Mouse (Mus musculus) midbrain, embryonic 14.5 days (tissue): ENCODE measurements at regions not wholly inside any gene's neighbourhood (a gene's known extent, or its start where the extent isn't known, plus 50 kb on each side); places are given as distances from the start of the nearest gene placed in this dataset.

Experiments used
- ATAC-seq: fragments of 200-750 bp; cut with Nextera tagmentation; 2 replicates; pipeline ENCODE4 v1.8.0; 2017; ENCODE audit warnings: moderate number of reproducible peaks, moderate library complexity; ENCODE audit not compliant: low FRiP score, low TSS enrichment
- DNase-seq: peaks from one replicate; pipeline ENCODE4 v3.0.0-alpha.2; 2015
- H3K27ac ChIP-seq: fragments of 300-500 bp; sonication (generic); replicated peaks from 2 replicates; pipeline ENCODE4 v1.5.1; 2014; ENCODE audit warnings: mild to moderate bottlenecking, low read depth, low read length, moderate library complexity
- H3K27me3 ChIP-seq: fragments of 300-500 bp; sonication (generic); 2 replicates; pipeline ENCODE4 v1.6.1; 2014; ENCODE audit warnings: low read length, control low read depth, mixed read lengths; ENCODE audit not compliant: control insufficient read depth, insufficient read depth
- H3K36me3 ChIP-seq: fragments of 300-500 bp; sonication (generic); 2 replicates; pipeline ENCODE4 v1.6.1; 2014; ENCODE audit warnings: low read length, control low read depth; ENCODE audit not compliant: control insufficient read depth, insufficient read depth
- H3K4me1 ChIP-seq: fragments of 300-500 bp; sonication (generic); 2 replicates; pipeline ENCODE4 v1.6.1; 2014; ENCODE audit warnings: mild to moderate bottlenecking, antibody characterized with exemption, low read length, control low read depth; ENCODE audit not compliant: control insufficient read depth, insufficient read depth
- H3K4me2 ChIP-seq: fragments of 300-500 bp; sonication (generic); 2 replicates; pipeline ENCODE4 v1.6.1; 2014; ENCODE audit warnings: mild to moderate bottlenecking, low read length, moderate library complexity
- H3K4me3 ChIP-seq: fragments of 300-500 bp; sonication (generic); replicated peaks from 2 replicates; pipeline ENCODE4 v1.5.1; 2014; ENCODE audit warnings: low read depth, low read length
- H3K9ac ChIP-seq: fragments of 300-500 bp; sonication (generic); replicated peaks from 2 replicates; pipeline ENCODE4 v1.6.1; 2014; ENCODE audit warnings: mild to moderate bottlenecking, low read length, moderate library complexity
- H3K9me3 ChIP-seq: fragments of 300-500 bp; sonication (generic); 2 replicates; pipeline ENCODE4 v1.6.1; 2016; ENCODE audit warnings: low read length, control low read depth, mixed read lengths; ENCODE audit not compliant: control insufficient read depth
- WGBS: fragments of 180-500 bp; shearing (Covaris S2); extraction: QIAGEN DNeasy Blood & Tissue Kit; methylation state at CpG from one replicate; pipeline ENCODE4 v1.1.7; 2014; 5-methylcytosine and 5-hydroxymethylcytosine counted together

DNA sequence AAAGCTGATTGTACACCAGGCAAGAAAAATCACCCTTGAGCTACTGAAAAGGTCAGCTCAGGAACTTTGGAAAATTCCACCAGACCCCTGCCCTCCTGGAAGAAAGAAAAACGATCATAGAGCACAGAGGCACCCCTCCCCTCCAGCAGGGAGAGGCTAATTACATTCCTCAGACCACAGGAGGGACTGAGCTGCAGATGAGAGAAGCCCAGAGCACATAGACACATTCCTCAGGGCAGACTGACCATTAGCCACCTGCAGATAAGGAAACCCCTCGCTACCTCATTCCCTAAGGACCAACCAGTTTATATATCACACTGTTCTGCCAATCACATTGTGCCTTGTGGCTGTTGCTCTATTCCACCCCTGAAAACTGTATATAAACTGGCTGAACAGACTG, 230.3 kb downstream of the Parp8 start:
- H3K27ac ChIP-seq: no peak overlapping the region
- H3K9ac ChIP-seq: no peak overlapping the region
- 46% methylated on average over 2 of the region's 2 CpGs for WGBS
- ATAC-seq (no peak), DNase-seq (no peak)
- H3K27me3 ChIP-seq: no peaks in the 10 kb centered on the region
- H3K4me2 ChIP-seq: no peak overlapping the region
- no peaks in the 10 kb centered on the region for H3K9me3 ChIP-seq
- no peaks in the 10 kb centered on the region for H3K36me3 ChIP-seq
- H3K4me3 ChIP-seq: no peak overlapping the region
- H3K4me1 ChIP-seq: no peaks in the 10 kb centered on the region

DNA sequence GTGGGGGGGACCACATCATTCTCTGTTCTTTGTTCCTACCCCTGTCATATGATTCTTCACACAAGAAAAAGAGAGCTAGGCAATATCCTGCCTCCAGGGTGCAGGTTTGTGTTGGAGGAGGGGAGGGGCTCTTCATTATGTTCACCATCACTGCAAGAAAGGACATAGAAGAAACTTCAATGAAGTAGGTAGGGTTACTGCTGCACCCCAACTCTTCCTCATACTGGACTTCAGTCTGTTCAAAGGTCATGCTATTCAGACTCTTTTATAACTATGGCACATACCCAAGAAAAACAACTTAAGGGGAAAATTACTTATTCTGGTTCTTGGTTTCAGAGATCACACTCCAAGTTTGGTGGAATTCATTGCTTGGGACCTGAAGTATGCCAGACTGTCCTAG, 243.7 kb downstream of the Parp8 start:
- DNase-seq: no peak
- H3K27me3 ChIP-seq: no peaks in the 10 kb centered on the region
- H3K9me3 ChIP-seq: no peaks in the 10 kb centered on the region
- H3K36me3 ChIP-seq: no peaks in the 10 kb centered on the region
- no peak for ATAC-seq
- H3K4me2 ChIP-seq: no peak overlapping the region
- no peak overlapping the region for H3K27ac ChIP-seq
- H3K4me1 ChIP-seq: no peaks in the 10 kb centered on the region
- H3K4me3 ChIP-seq: no peak overlapping the region
- no peak overlapping the region for H3K9ac ChIP-seq

DNA sequence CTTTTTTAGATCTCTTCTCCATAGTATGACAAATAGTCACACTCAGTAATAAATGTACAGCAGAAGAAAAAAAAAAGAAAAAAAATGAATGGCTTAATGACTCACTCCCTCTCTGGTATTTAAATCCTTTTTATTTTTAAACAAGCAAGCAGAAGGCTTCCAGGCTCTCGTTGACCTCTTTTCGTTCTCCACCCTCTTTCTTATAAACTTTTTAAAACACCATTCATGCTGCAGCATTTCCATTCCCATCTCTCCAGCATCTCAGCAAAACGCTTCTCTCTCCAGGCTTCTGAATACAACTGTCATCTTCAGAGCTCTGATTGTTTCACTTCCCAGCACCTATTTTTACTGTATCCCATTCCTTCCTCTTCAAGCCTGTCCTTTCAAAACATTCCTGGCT, 259.8 kb downstream of the Parp8 start:
- ATAC-seq (no peak), DNase-seq (no peak)
- Histone ChIP-seq H3K27me3 (no peaks in the 10 kb centered on the region), H3K36me3 (no peaks in the 10 kb centered on the region), H3K9me3 (no peaks in the 10 kb centered on the region), H3K9ac (no peak overlapping the region), H3K27ac (no peak overlapping the region), H3K4me2 (no peak overlapping the region), H3K4me3 (no peak overlapping the region), H3K4me1 (no peaks in the 10 kb centered on the region)
- 93% methylated on average over 3 of the region's 3 CpGs for WGBS

DNA sequence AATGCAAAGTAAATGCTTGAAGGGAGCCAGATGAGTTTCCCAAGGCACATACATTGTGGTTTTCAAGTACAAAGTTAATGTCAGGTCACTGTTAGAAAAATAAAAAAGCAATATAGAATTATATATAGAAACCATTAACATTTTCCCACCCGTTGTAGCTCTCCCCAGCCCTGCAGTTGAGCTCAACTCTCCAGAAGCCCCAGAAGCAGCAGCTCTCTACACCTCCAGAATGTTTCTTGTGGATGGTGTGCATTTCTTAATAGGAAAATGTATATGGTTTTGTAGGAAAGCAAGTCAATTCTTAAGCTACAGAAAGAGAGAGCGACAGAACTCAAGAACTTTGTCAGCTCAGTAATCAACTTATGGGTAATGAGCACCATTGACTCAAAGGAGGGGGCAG, 265.4 kb downstream of the Parp8 start:
- WGBS: 92% methylated on average over 2 of the region's 2 CpGs
- DNase-seq (no peak), ATAC-seq (no peak)
- Histone ChIP-seq H3K4me2 (no peak overlapping the region), H3K9ac (no peak overlapping the region), H3K4me3 (no peak overlapping the region), H3K27me3 (no peaks in the 10 kb centered on the region), H3K9me3 (no peaks in the 10 kb centered on the region), H3K36me3 (no peaks in the 10 kb centered on the region), H3K4me1 (no peaks in the 10 kb centered on the region), H3K27ac (no peak overlapping the region)

DNA sequence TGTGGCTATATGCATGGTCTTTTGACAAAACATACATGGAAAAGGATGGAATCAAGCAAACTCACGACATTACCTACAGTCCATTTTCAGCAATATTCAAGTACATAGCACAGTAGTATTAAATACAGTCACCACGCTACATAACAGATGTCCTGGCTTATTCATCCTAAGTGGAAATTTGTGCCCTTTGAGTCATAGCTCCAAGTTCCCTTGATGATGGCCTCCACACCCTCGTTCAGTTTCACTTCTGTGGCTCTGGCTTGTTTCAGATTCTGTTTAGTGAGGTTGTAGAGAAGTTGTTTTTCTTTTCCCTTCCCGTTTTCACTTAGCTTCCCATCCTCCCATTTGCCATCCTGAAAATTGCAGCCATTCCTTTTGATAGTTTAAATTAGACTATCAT, 284.5 kb downstream of the Parp8 start:
- H3K36me3 ChIP-seq: no peaks in the 10 kb centered on the region
- no peak for DNase-seq
- ATAC-seq: no peak
- no peaks in the 10 kb centered on the region for H3K9me3 ChIP-seq
- no peak overlapping the region for H3K4me2 ChIP-seq
- no peaks in the 10 kb centered on the region for H3K4me1 ChIP-seq
- 83% methylated on average over 4 of the region's 4 CpGs for WGBS
- H3K27me3 ChIP-seq: no peaks in the 10 kb centered on the region
- no peak overlapping the region for H3K27ac ChIP-seq
- H3K9ac ChIP-seq: no peak overlapping the region
- no peak overlapping the region for H3K4me3 ChIP-seq

DNA sequence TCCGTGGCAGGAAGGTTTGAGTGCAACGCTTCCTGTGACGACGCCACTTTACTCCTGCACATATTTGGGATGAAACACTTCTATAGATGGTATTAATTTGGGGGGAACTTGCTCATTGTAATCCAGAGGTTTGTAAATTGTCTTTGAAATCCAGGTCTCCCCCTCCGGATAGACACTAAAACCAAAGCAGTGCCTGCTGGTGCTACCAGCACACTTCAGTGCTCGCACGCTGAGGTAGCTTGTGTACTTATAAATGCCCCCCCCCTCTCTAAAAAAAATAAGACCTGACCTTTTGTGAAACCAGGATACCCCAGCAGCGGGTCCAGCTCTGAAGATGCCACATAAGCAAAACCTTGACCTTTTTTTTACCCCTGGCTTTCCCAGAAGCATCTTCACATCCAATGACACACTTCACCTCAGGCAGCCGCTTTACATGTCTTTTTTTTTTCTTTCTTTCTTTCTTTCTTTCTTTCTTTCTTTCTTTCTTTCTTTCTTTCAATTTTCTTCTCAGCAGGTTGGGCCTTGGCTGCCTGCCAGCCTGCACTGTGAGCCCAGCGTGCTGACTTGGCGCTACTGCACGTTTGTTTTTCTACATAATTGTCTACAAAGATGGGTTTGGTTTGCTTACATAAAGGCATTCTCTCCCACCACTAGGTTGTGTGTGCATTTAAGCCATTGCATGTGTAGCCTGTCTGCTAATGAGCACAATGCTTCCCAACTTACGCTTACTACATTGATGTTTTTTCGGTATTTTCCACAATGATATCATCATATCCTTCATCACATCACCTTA, 301.8 kb downstream of the Parp8 start:
- Histone ChIP-seq H3K9me3 (no peaks in the 10 kb centered on the region), H3K27ac (no peak overlapping the region), H3K27me3 (no peaks in the 10 kb centered on the region), H3K4me2 (no peak overlapping the region), H3K4me1 (no peaks in the 10 kb centered on the region), H3K36me3 (no peaks in the 10 kb centered on the region), H3K9ac (no peak overlapping the region), H3K4me3 (no peak overlapping the region)
- DNase-seq (peak; percentile 60), ATAC-seq (peak; percentile 17; the same call in 1 of the 2 replicates)
- WGBS: 64% methylated on average over 14 of the region's 14 CpGs

DNA sequence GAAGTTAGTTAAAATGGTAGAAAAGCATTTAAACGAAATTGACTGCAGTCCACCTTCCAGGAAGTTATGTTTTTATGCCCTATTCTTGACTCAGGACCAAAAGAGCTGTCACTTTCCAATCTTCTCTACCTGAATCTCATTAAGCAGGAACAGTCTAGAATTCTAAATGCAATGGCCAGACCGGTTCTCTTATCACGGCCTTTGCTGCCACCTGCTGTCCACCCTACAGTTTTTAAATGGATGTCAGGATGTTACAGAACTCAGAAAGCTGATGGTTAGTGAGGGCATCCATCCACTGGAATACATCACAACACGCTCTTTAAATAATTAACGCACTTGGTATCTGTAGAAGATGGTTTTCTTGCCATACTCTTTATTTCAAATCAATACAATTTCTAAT, 310.5 kb downstream of the Parp8 start:
- H3K4me3 ChIP-seq: no peak overlapping the region
- no peak overlapping the region for H3K27ac ChIP-seq
- H3K4me2 ChIP-seq: no peak overlapping the region
- peaks cover 33% of the 10 kb centered on the region for H3K27me3 ChIP-seq
- ATAC-seq (peak; percentile 25; the same call in 1 of the 2 replicates), DNase-seq (peak; percentile 89)
- WGBS: 20% methylated on average over 5 of the region's 5 CpGs
- H3K9me3 ChIP-seq: no peaks in the 10 kb centered on the region
- H3K4me1 ChIP-seq: no peaks in the 10 kb centered on the region
- no peaks in the 10 kb centered on the region for H3K36me3 ChIP-seq
- no peak overlapping the region for H3K9ac ChIP-seq

DNA sequence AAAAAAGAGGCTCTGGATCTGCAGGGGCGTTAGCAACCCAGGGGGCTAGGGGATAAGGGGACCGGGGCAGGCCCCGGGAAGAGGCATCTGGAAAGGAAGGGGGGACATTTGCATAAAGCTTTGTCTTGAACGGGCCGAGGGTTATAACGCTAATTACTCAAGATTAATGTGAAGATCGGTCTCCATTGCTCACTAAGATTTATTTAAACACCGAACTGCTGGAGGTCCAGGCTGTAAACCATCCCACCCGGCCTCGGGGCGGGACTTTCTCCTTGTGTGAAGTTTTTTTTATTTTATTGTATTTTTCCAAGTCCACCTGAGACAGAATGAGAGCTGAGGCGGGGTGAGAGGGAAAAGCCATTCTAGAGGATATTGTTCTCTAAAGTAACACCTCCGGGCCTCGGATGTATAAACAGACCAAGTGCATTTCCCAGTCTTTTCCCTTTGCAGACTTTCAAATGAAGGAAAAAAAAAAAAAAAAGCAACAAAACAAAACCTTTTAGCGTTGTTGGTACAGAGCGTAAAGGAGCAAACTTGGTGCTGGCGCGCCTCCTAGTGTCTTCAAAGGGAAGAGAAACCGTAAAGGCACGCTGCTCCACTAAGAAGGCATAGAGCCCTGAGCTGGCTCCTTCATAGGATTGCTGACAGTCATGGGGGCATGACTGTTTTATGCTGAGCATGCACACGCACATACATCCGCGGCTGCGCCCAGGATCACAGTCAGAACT, 313.3 kb downstream of the Parp8 start:
- H3K27me3 ChIP-seq: peaks cover 57% of the 10 kb centered on the region
- H3K36me3 ChIP-seq: no peaks in the 10 kb centered on the region
- H3K4me2 ChIP-seq: peak overlapping the region; percentile 49
- H3K9ac ChIP-seq: no peak overlapping the region
- H3K4me1 ChIP-seq: no peaks in the 10 kb centered on the region
- no peaks in the 10 kb centered on the region for H3K9me3 ChIP-seq
- DNase-seq (peak; percentile 94), ATAC-seq (peak; percentile 89)
- H3K4me3 ChIP-seq: peak overlapping the region; percentile 16; the same call in 1 of the 2 replicates
- WGBS: under 1% methylated on average over 24 of the region's 24 CpGs
- no peak overlapping the region for H3K27ac ChIP-seq
